11 mouse cellular contexts compared by ENCODE assay signal in the genomic region with DNA sequence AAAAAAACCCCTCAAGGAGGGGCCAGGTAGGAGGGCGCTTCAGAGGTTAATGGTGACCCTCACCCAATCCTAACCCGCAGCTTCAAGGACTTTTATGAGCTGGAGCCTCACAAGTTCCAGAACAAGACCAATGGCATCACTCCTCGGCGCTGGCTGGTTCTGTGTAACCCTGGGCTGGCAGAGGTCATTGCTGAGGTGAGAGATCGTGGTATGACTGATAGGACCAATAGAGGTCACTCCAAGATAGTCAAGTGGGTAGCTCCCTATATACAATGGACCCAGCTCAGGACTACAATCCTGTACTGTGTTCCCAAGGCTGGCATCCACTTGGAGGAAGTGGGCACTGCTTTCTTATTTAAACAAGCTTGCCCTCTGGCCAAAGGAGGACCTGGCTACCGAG. TPM values are rescaled to one million over a fixed set of nuclear protein-coding genes. Genes with fewer than 3 reads are reported as not detected.
DNase-seq lines count a peak whose midpoint lies in the region; ATAC-seq and TF ChIP-seq lines count a peak whose summit lies in the region.
"Had no signal": no experiment of that assay in that cellular context is flagged by ENCODE, and none has a peak within 500 bp of the region (broad histone marks: within the 10 kb centered on the region; RNA-seq: fewer than 3 reads in every experiment).

No protein-coding gene starts in this region.

- H3K27me3 ChIP-seq in kidney, embryonic 14.5 days (ENCODE audit: control insufficient read depth, insufficient read depth, low read length) = no peaks in the 10 kb centered on the region
- H3K27me3 ChIP-seq in hindbrain, postnatal 0 days (ENCODE audit: insufficient read depth, low read length) = no peaks in the 10 kb centered on the region
- H3K27me3 ChIP-seq in midbrain, embryonic 15.5 days (replicated peaks) = no peaks in the 10 kb centered on the region

- no peaks in the 10 kb centered on the region for H3K9me3 ChIP-seq in kidney, embryonic 14.5 days (ENCODE audit: control insufficient read depth, low read length)
- H3K9me3 ChIP-seq in hindbrain, postnatal 0 days (ENCODE audit: low read length) = no peaks in the 10 kb centered on the region
- H3K9me3 ChIP-seq in midbrain, embryonic 15.5 days = no peaks in the 10 kb centered on the region

- 44% methylated on average over 6 of the region's 6 CpGs for WGBS in kidney, embryonic 14.5 days
- WGBS in hindbrain, postnatal 0 days = 67% methylated on average over 6 of the region's 6 CpGs
- WGBS in midbrain, embryonic 15.5 days = 62% methylated on average over 6 of the region's 6 CpGs

- H3K9ac ChIP-seq in kidney, embryonic 14.5 days (ENCODE audit: low read depth, low read length) = no peak overlapping the region
- H3K9ac ChIP-seq in hindbrain, postnatal 0 days (replicated peaks; ENCODE audit: low read length) = no peak overlapping the region; the same call in 1 of the 2 replicates
- H3K9ac ChIP-seq in midbrain, embryonic 15.5 days = no peak overlapping the region

- no peak for DNase-seq in kidney, adult 11 months
- peak; percentile 47 for DNase-seq in ES-CJ7 (ENCODE audit: low read depth, low spot score)
- no peak for DNase-seq in hindbrain, postnatal 0 days (ENCODE audit: low spot score)
- no peak for DNase-seq in frontal cortex, postnatal 14 days (ENCODE audit: low spot score in 2 of 2)
- no peak for DNase-seq in layer of hippocampus, adult 9-10 months (ENCODE audit: low spot score)
- DNase-seq: gastrocnemius, postnatal 14 days; kidney, postnatal 25 days; lung, postnatal 14 days had no signal

- no peak overlapping the region for H3K4me3 ChIP-seq in kidney, embryonic 14.5 days (ENCODE audit: low read length)
- H3K4me3 ChIP-seq in hindbrain, postnatal 0 days (ENCODE audit: low read length) = no peak overlapping the region
- H3K4me3 ChIP-seq in midbrain, embryonic 15.5 days = no peak overlapping the region

- ATAC-seq in kidney, embryonic 14.5 days (ENCODE audit: low FRiP score, low TSS enrichment) = no peak
- no peak for ATAC-seq in hindbrain, postnatal 0 days
- no peak for ATAC-seq in midbrain, embryonic 15.5 days (replicated peaks)
- ATAC-seq in CD4-positive, CD25-positive, alpha-beta regulatory T cell, adult 4 months = no peak

- peaks cover 27% of the 10 kb centered on the region for H3K4me1 ChIP-seq in kidney, embryonic 14.5 days (ENCODE audit: control insufficient read depth, insufficient read depth, low read length)
- no peaks in the 10 kb centered on the region for H3K4me1 ChIP-seq in hindbrain, postnatal 0 days (ENCODE audit: insufficient read depth, low read length)
- H3K4me1 ChIP-seq in midbrain, embryonic 15.5 days = peaks cover 6% of the 10 kb centered on the region

- no peaks in the 10 kb centered on the region; the same call in 1 of the 2 replicates for H3K36me3 ChIP-seq in kidney, embryonic 14.5 days (ENCODE audit: control insufficient read depth, insufficient read depth, low read length)
- H3K36me3 ChIP-seq in hindbrain, postnatal 0 days (ENCODE audit: insufficient read depth, low read length) = no peaks in the 10 kb centered on the region
- H3K36me3 ChIP-seq in midbrain, embryonic 15.5 days (replicated peaks) = no peaks in the 10 kb centered on the region

- peak overlapping the region; percentile 53; the same call in 1 of the 2 replicates for H3K4me2 ChIP-seq in kidney, embryonic 14.5 days (replicated peaks; ENCODE audit: low read depth, low read length)
- peak overlapping the region; percentile 55 for H3K4me2 ChIP-seq in hindbrain, postnatal 0 days (ENCODE audit: low read depth, low read length)
- H3K4me2 ChIP-seq in midbrain, embryonic 15.5 days = peak overlapping the region; percentile 57; the same call in 1 of the 2 replicates

- no peak overlapping the region for H3K27ac ChIP-seq in kidney, embryonic 14.5 days (ENCODE audit: low read depth, low read length)
- H3K27ac ChIP-seq in hindbrain, postnatal 0 days = no peak overlapping the region
- H3K27ac ChIP-seq in midbrain, embryonic 15.5 days = no peak overlapping the region

- TF ChIP-seq CTCF in hindbrain, postnatal 0 days (IDR thresholded peaks at IDR 0.05; ENCODE audit: low read depth) = no peak

RNA-seq across cellular contexts. Expression of a gene that starts 6.1 kb away (rescaled TPM):
- 15.7 and 16.4 TPM in 2 replicates for polyA plus RNA-seq in kidney, embryonic 14.5 days (2014; fragmentation: Nextera tagmentation; extraction: Ambion mirVana)
- total RNA-seq in hindbrain, postnatal 0 days (2014; rRNA removed) = 11.9 and 18.3 TPM in 2 replicates
- 10.4 and 12.6 TPM in 2 replicates for polyA plus RNA-seq in hindbrain, postnatal 0 days (2015; fragmentation: Nextera tagmentation; extraction: Ambion mirVana)
- 5.9 and 9.5 TPM in 2 replicates for polyA plus RNA-seq in midbrain, embryonic 15.5 days (2015; fragmentation: Nextera tagmentation; extraction: Ambion mirVana)
- 10 to 100 TPM in 1 of 2 experiments, 1 to 10 TPM in 1; 2.0 to 14.2 TPM for polyA plus RNA-seq in CD4-positive, CD25-positive, alpha-beta regulatory T cell, adult 4 months (2017; shearing (Covaris generic))

RNA-seq across cellular contexts. Expression of a gene that starts 8.9 kb away (rescaled TPM):
- 77.1 and 78.6 TPM in 2 replicates for polyA plus RNA-seq in kidney, embryonic 14.5 days (2014; fragmentation: Nextera tagmentation; extraction: Ambion mirVana)
- total RNA-seq in hindbrain, postnatal 0 days (2014; rRNA removed) = 250 and 283 TPM in 2 replicates
- 230 and 252 TPM in 2 replicates for polyA plus RNA-seq in hindbrain, postnatal 0 days (2015; fragmentation: Nextera tagmentation; extraction: Ambion mirVana)
- 73.1 and 93.6 TPM in 2 replicates for polyA plus RNA-seq in midbrain, embryonic 15.5 days (2015; fragmentation: Nextera tagmentation; extraction: Ambion mirVana)
- 100 to 1,000 TPM in 1 of 2 experiments, 10 to 100 TPM in 1; 80.3 to 117 TPM for polyA plus RNA-seq in CD4-positive, CD25-positive, alpha-beta regulatory T cell, adult 4 months (2017; shearing (Covaris generic))

RNA-seq across cellular contexts. Expression of a gene that starts 26.8 kb away (rescaled TPM):
- polyA plus RNA-seq in kidney, embryonic 14.5 days (2014; fragmentation: Nextera tagmentation; extraction: Ambion mirVana) = 127 and 183 TPM in 2 replicates
- 89.0 and 89.4 TPM in 2 replicates for total RNA-seq in hindbrain, postnatal 0 days (2014; rRNA removed)
- 80.2 and 84.9 TPM in 2 replicates for polyA plus RNA-seq in hindbrain, postnatal 0 days (2015; fragmentation: Nextera tagmentation; extraction: Ambion mirVana)
- 112 and 119 TPM in 2 replicates for polyA plus RNA-seq in midbrain, embryonic 15.5 days (2015; fragmentation: Nextera tagmentation; extraction: Ambion mirVana)
- 10 to 100 TPM; 55.3 to 56.7 TPM for polyA plus RNA-seq in CD4-positive, CD25-positive, alpha-beta regulatory T cell, adult 4 months (2017; shearing (Covaris generic))

RNA-seq across cellular contexts. Expression of a gene that starts 28.3 kb away (rescaled TPM):
- 5.4 and 8.4 TPM in 2 replicates for polyA plus RNA-seq in kidney, embryonic 14.5 days (2014; fragmentation: Nextera tagmentation; extraction: Ambion mirVana)
- 355 and 426 TPM in 2 replicates for total RNA-seq in hindbrain, postnatal 0 days (2014; rRNA removed)
- 54.4 and 60.4 TPM in 2 replicates for polyA plus RNA-seq in hindbrain, postnatal 0 days (2015; fragmentation: Nextera tagmentation; extraction: Ambion mirVana)
- 44.6 and 44.9 TPM in 2 replicates for polyA plus RNA-seq in midbrain, embryonic 15.5 days (2015; fragmentation: Nextera tagmentation; extraction: Ambion mirVana)
- not detected for polyA plus RNA-seq in CD4-positive, CD25-positive, alpha-beta regulatory T cell, adult 4 months (2017; shearing (Covaris generic))

RNA-seq across cellular contexts. Expression of a gene that starts 49.3 kb away (rescaled TPM):
- 12.5 and 12.8 TPM in 2 replicates for polyA plus RNA-seq in kidney, embryonic 14.5 days (2014; fragmentation: Nextera tagmentation; extraction: Ambion mirVana)
- 102 TPM in 2 replicates for total RNA-seq in hindbrain, postnatal 0 days (2014; rRNA removed)
- 18.6 and 21.4 TPM in 2 replicates for polyA plus RNA-seq in hindbrain, postnatal 0 days (2015; fragmentation: Nextera tagmentation; extraction: Ambion mirVana)
- polyA plus RNA-seq in midbrain, embryonic 15.5 days (2015; fragmentation: Nextera tagmentation; extraction: Ambion mirVana) = 20.0 and 21.7 TPM in 2 replicates
- 100 to 1,000 TPM in 1 of 2 experiments, 10 to 100 TPM in 1; 77.5 to 135 TPM for polyA plus RNA-seq in CD4-positive, CD25-positive, alpha-beta regulatory T cell, adult 4 months (2017; shearing (Covaris generic))
